Mouse (Mus musculus): Measurements from ENCODE around the gene Hfe2.
"Not testable (repeated sequence)": the region's sequence is repeated elsewhere in the genome, so short reads cannot be mapped to it uniquely, and the experiment has no call there.

The Hfe2 gene

GRCm38 (mm10) chr3:96524914-96525313 lies at the start of gene Hfe2:
Gene Hfe2, plus strand, starts transcription at chr3:96525172.
- DNase-seq (ENCODE audit: extremely low read depth, low read depth), result no peak

- DNase-seq (ENCODE audit: extremely low read depth, low read depth), result no peak
These were observed 47.9 kb upstream of the Hfe2 start for GRCm38 (mm10) chr3:96477084-96477483.

GRCm38 (mm10) chr3:96477558-96477957 lies 47.4 kb upstream of the Hfe2 start:
- DNase-seq (ENCODE audit: extremely low read depth, low read depth), result no peak

GRCm38 (mm10) chr3:96479249-96479648 lies 45.7 kb upstream of the Hfe2 start:
- DNase-seq (ENCODE audit: extremely low read depth, low read depth), result peak; percentile 99

- peak; percentile 68 for DNase-seq (ENCODE audit: extremely low read depth, low read depth)
These were observed 44.2 kb upstream of the Hfe2 start for GRCm38 (mm10) chr3:96480684-96481270.

- DNase-seq (ENCODE audit: extremely low read depth, low read depth), result no peak
These were observed 43.1 kb upstream of the Hfe2 start for GRCm38 (mm10) chr3:96481856-96482255.

GRCm38 (mm10) chr3:96482451-96482850 lies 42.5 kb upstream of the Hfe2 start:
- no peak for DNase-seq (ENCODE audit: extremely low read depth, low read depth)

- peak; percentile 63 for DNase-seq (ENCODE audit: extremely low read depth, low read depth)
These were observed 41.9 kb upstream of the Hfe2 start for GRCm38 (mm10) chr3:96483044-96483443.

- DNase-seq (ENCODE audit: extremely low read depth, low read depth), result no peak
These were observed 41.0 kb upstream of the Hfe2 start for GRCm38 (mm10) chr3:96483946-96484345.

- DNase-seq (ENCODE audit: extremely low read depth, low read depth), result no peak
These were observed 40.1 kb upstream of the Hfe2 start for GRCm38 (mm10) chr3:96484921-96485320.

GRCm38 (mm10) chr3:96485361-96485760 lies 39.6 kb upstream of the Hfe2 start:
- no peak for DNase-seq (ENCODE audit: extremely low read depth, low read depth)

GRCm38 (mm10) chr3:96486064-96486827 lies 38.7 kb upstream of the Hfe2 start:
- DNase-seq (ENCODE audit: extremely low read depth, low read depth), result not testable (repeated sequence)

GRCm38 (mm10) chr3:96486828-96487559 lies 38.0 kb upstream of the Hfe2 start:
- peak; percentile 80 for DNase-seq (ENCODE audit: extremely low read depth, low read depth)

GRCm38 (mm10) chr3:96487596-96488289 lies 37.2 kb upstream of the Hfe2 start:
- DNase-seq (ENCODE audit: extremely low read depth, low read depth), result peak; percentile 68

GRCm38 (mm10) chr3:96488290-96488906 lies 36.6 kb upstream of the Hfe2 start:
- not testable (repeated sequence) for DNase-seq (ENCODE audit: extremely low read depth, low read depth)

GRCm38 (mm10) chr3:96488907-96489629 lies 35.9 kb upstream of the Hfe2 start:
- DNase-seq (ENCODE audit: extremely low read depth, low read depth), result not testable (repeated sequence)

GRCm38 (mm10) chr3:96489636-96490035 lies 35.3 kb upstream of the Hfe2 start:
- DNase-seq (ENCODE audit: extremely low read depth, low read depth), result not testable (repeated sequence)

GRCm38 (mm10) chr3:96494456-96494855 lies 30.5 kb upstream of the Hfe2 start:
- not testable (repeated sequence) for DNase-seq (ENCODE audit: extremely low read depth, low read depth)

GRCm38 (mm10) chr3:96494912-96495311 lies 30.1 kb upstream of the Hfe2 start:
- no peak for DNase-seq (ENCODE audit: extremely low read depth, low read depth)

- no peak for DNase-seq (ENCODE audit: extremely low read depth, low read depth)
These were observed 29.3 kb upstream of the Hfe2 start for GRCm38 (mm10) chr3:96495490-96496210.

Data from MEL-GATA-1-ER (cell line).